Mouse (Mus musculus) ovary, postnatal 14 days (tissue): ENCODE results near the gene Rps10.

Source experiments
- DNase-seq: peaks from one replicate; pipeline ENCODE4 v3.0.0; 2022; ENCODE audit warnings: low spot score

Rps10 gene

DNA sequence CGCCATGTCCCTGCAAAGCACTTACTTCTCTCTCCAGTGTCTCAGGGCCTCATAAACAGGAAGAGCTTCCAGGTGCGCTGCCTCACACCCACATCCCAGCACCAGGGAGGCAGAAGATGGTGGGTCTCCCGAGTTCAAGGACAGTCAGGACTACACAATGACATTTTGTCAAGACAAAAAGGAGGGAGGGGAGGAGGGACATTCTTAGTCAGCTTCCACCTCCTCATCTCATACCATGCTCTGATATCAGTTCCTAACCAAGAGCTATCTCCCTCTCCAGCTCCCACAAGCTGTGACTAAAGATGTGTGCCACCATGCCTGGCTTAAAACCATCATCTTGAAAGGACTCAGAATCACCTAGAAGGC is 25.0 kb downstream of the Rps10 start:
- DNase-seq, result no peak

DNA sequence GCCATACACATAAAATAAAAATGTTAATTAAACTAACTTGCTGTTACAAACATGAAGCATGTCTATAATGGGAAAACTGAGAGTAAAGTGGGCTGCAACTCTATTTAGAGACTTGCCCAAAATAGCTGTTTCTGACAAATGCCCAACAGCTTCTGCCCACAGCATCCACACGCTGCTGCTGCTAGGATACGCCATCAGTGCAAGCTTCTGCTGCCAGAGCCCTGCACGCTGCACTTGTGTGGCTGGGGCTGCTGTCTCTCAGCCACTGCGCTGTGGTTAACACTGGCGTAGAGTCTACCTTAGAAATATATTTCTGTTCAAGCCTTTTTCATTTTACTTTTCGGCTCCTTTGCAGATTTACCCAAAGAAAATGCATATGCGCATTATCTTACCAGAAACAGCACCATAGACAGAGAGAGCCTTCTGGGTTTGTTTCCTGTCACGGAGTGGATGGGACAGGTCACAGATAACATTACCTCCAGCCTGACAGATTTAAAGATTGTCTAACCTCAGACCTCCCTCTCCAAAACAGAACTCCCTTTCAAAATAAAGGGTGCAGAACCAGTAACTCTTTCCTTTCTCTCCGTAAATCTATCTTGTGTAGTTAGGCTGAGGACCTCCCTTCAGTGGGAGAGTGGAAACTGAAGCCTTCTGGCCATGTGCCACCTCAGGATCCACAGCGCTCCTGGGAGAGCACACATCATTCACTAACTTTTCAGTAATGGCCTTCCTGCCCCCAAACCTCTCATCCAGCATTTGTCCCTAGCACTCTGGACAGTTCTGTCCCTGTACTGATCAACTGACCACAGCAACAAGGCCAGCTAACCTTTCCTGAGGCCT is 25.6 kb downstream of the Rps10 start:
- no peak for DNase-seq

DNA sequence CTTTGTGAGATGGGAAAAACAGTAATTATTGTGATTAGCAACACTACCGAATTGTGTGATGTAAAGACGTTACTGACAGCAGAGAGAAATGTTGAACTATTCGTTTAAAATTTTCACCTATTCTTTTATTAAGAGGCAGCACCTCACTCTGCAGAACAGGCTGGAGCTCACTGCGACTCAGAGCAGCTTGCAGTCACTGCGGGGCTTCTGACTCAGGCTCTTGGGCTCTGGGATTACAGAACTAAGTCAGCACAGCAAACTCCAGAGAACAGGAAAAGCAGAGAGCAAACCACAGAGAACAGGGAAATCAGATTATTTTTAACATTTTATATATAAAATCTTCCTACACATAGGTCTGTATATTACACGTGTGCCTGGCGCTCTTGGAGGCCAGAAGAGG is 26.9 kb downstream of the Rps10 start:
- no peak for DNase-seq

DNA sequence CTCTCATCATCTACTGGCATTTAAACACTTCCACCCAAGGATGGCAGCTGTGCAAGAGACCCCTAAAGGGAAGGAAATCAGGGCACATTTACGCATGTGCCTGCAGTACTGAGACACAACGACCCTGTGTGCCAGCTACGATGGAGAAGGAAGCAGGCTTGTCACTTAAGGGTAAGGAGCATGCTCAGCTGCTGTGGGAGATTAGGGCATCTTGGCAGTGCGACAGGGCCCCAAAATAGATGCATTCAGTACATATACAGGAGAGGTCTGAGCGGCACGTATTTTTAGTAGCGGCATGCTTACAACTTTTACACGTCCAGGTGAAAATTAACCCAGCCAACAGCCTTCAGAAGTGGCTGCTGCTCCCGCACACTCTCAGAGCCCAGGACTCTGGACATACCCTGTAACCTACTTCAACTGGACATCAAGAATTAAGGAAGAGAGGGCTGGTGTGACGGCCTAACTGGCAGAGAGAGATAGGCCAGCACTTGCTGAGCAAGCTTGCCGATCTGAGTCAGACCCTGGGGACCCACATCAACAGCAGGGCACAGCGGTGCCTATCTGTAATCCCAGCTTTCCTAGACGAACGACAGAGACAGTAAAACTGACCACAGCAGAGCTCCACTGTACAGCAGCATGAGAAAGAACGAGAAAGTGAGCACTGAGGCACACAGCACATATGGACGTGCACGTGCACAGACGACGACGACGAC is 32.8 kb downstream of the Rps10 start:
- no peak for DNase-seq

- DNase-seq, result no peak
These were observed 33.4 kb downstream of the Rps10 start for GRCm38 (mm10) chr17:27603036-27603435.

DNA sequence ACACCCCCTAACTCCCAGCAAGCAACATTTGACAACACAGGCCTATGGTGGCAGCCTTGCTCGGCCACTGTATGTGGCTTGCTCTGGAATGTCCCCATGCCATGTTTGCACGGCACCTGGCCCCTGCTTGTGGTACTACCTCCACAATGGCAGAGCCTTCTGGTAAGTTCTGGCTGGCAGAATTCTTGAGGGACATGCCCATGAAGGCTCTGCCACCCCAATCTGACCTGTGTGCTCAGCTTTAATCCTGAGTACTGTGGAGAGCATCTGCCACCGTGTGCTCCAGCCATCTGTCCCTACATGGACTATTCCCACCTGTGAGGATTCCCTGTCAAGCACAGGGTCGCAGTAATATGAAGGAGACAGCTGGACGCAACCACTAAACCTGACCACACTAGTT is 35.6 kb downstream of the Rps10 start:
- no peak for DNase-seq

DNA sequence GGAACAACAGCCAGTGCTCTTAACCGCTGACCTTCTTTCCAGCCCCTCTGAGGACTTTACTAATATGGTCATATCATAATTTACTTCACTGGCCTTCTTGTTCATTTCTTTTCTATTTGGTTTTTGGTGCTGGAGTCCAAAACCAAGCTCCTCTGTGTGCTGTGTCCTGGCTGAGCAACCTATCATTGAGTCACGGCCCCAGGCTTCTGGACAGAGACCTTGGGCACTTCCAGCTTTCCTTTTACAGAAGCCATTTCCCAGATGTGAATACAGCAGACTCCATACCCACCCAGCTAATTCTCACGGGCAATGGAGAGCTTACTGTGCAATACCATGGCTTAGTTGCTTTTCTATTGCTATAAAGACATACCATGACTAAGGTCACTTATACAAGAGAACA is 36.2 kb downstream of the Rps10 start:
- no peak for DNase-seq

- no peak for DNase-seq
These were observed 39.9 kb downstream of the Rps10 start for GRCm38 (mm10) chr17:27596376-27597190.

GRCm38 (mm10) chr17:27595659-27596375 is 40.7 kb downstream of the Rps10 start:
- DNase-seq, result no peak

- DNase-seq, result no peak
These were observed 43.9 kb downstream of the Rps10 start for GRCm38 (mm10) chr17:27592565-27592910.

DNA sequence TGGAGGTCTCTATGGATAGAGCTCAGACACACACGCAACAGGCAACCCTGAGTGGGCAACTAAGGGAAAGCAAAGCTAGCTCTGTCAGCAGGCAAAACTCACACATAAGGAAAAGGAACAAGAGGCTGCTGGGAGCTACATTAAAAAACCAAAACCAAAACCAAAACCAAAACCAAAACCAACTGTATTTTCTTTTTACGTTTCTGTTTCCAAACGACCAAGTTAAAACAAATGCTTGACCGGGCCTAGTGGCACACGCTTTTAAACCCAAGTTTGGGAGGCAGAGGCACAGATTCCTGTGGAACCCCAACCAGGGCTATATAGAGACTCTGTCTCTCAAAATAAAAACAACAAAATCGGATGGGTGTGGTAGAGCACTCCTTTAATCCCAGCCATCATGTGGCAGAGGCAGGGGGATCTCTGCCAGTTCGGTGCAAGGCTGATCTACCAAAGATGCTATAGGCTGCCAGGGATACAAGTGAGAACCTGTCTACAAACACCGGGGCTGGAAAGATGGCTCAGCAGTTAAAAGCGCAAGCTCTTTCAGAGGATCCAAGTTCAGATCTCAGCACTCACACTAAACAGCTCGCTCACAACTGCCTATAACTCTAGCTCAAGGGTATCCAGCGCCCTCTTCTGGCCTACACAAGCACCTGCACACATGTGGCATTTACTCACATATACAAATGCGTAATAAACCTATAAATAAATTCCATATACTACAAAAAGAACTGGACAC is 44.5 kb downstream of the Rps10 start:
- no peak for DNase-seq

GRCm38 (mm10) chr17:27588231-27588630 is 48.2 kb downstream of the Rps10 start:
- no peak for DNase-seq

- DNase-seq, result no peak
These were observed 49.2 kb downstream of the Rps10 start for GRCm38 (mm10) chr17:27587252-27587651.

- no peak for DNase-seq
These were observed 49.8 kb downstream of the Rps10 start for GRCm38 (mm10) chr17:27586661-27587060.

DNA sequence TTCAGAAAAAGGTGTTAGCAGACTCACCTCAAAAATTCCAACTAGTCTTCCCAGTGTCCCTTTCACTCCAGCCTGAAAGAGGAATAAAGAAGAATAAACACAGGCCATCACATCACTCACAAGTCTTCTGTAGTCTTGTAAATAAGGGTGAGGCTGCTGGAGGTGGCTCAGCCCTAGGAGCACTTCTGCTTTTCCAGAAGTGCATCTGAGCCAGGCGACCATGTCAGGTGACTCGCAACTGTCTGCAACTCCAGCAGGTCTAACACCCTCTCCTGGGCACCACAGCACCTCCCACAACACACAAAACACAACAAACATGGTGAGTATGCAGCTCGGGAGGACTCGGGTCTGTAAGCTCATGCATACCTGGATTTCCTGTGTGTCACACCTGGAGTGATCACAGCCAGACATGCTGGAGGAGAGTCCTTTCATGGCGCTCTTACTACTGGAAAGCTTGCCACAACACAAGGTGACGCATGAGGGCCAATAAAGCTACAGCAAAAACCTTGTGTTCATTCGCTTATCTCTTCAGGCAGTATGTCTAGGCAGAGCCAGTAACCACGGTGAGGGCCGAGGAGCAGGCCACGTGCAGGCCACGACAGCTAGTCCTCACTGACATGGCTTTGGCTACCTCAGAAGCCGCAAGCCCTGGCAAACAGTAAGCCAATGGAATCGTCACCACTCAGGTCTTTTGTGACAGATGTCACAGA is 53.1 kb downstream of the Rps10 start:
- no peak for DNase-seq
